Mouse (Mus musculus) kidney, adult 9 months (tissue): ENCODE measurements around the gene Msrb1.

Experiments
- DNase-seq: peaks from one replicate; pipeline ENCODE4 v3.0.0; 2022

Gene Msrb1

GRCm38 (mm10) chr17:24745526-24746497, 9.4 kb downstream of the Msrb1 start:
- peak; percentile 92 for DNase-seq

GRCm38 (mm10) chr17:24746986-24747385, 10.5 kb downstream of the Msrb1 start:
- no peak for DNase-seq

GRCm38 (mm10) chr17:24751528-24751927, 15.1 kb downstream of the Msrb1 start:
- no peak for DNase-seq

- DNase-seq = no peak
Observed at GRCm38 (mm10) chr17:24752415-24753394, 16.3 kb downstream of the Msrb1 start, which contains the start of gene Hs3st6. Gene Hs3st6 (plus strand): TSS chr17:24752988.

- no peak for DNase-seq
Observed at GRCm38 (mm10) chr17:24757394-24757793, 21.0 kb downstream of the Msrb1 start.

GRCm38 (mm10) chr17:24761121-24761520, 24.7 kb downstream of the Msrb1 start:
- DNase-seq = no peak

GRCm38 (mm10) chr17:24765016-24765905, 28.8 kb downstream of the Msrb1 start:
- no peak for DNase-seq

GRCm38 (mm10) chr17:24766266-24766875, 29.9 kb downstream of the Msrb1 start:
- DNase-seq = peak; percentile 73

- DNase-seq = no peak
Observed at GRCm38 (mm10) chr17:24769146-24769545, 32.7 kb downstream of the Msrb1 start.

- DNase-seq = no peak
Observed at GRCm38 (mm10) chr17:24773241-24773640, 36.8 kb downstream of the Msrb1 start.

GRCm38 (mm10) chr17:24775173-24775572, 38.7 kb downstream of the Msrb1 start:
- DNase-seq = no peak

- no peak for DNase-seq
Observed at GRCm38 (mm10) chr17:24777073-24777472, 40.6 kb downstream of the Msrb1 start.

GRCm38 (mm10) chr17:24780821-24781220, 44.4 kb downstream of the Msrb1 start:
- DNase-seq = no peak

- no peak for DNase-seq
Observed at GRCm38 (mm10) chr17:24792190-24792589, 55.7 kb downstream of the Msrb1 start.
